Mouse (Mus musculus): ENCODE measurements around the gene Tssk2.

Gene Tssk2

GRCm38 (mm10) chr16:17949421-17949877 lies 51.0 kb downstream of the Tssk2 start:
- no peak for DNase-seq (ENCODE audit: low read depth)

Measured in c-Kit-positive CD71-positive TER-119-negative erythroid progenitor cells, embryonic 14.5 days (primary cell).